Mouse (Mus musculus) 3134 (cell line): ENCODE data around the gene Shld2.

Experiments
- DNase-seq: peaks from one replicate; pipeline ENCODE4 v3.0.0-alpha.2; 2011; ENCODE audit warnings: low spot score; ENCODE audit not compliant: insufficient read length; ENCODE audit errors: extremely low read depth

Gene Shld2

GRCm38 (mm10) chr14:34310234-34310965 lies at the start of gene Shld2, which contains the start of gene Glud1:
Gene Shld2 (minus strand): TSS chr14:34310493.
Gene Glud1 (plus strand): TSS chr14:34310727.
- DNase-seq = peak; percentile 98

- DNase-seq = no peak
These were observed 49.5 kb upstream of the Shld2 start for GRCm38 (mm10) chr14:34359676-34360244.

DNA sequence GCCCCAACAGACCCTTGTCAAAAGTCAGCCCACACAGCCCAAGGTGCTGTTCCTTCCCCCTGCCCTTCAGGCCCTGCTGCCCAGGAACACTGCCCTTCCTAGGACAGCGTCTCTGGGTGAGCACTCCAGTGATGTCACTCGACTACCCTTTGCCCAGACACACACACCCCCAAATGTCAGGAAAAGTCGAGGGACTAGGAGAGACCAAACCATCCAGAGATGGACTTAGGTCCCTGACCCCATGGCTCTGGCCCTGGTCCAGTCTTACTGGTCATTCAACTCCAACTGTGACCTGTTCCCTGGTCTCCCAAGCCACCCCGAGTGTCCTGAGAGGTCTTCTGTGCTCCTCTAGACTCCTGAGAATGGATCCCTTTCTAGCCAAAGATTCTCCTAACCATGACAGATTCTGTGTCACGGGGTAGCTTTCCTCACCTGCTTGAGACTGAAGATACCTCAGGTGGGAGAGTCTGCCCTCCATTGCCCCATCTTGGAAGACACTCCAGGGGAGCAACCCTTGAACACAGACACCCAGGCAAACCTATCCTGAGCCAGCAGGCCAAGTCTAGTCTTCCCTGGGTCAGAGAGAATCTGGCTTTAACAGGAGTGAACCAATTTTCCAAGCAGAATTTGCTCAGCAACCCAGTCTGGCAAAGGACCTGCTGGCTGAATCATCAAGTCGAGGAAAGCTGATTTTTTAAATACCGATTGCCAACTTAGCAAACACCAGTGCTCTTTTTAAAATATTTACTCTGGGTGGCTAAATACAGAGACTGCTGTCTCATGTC lies 47.6 kb upstream of the Shld2 start:
- DNase-seq = no peak

DNA sequence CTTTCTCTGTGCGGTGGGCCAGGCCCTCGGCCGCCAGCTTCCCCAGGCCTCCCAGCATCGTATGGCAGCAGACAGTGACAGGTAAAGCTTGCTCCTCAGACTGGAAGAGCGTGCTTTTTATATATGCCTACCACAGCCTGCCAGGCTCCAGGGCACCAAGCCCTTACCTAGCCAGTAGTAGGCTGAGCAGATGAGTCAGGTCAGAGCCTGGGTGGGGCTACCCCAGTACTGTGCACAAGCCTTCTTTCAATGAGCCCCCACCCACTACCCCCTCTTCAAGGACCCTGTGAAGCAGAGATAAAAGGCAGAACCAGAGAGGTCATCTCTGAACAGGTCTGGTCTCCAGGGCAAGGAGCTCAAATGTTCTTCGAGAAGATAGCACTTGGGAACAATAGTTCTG lies 45.0 kb upstream of the Shld2 start, which contains the start of gene Fam25c:
Fam25c (minus strand) TSS at position 133 of the 400 bp plus-strand sequence.
- no peak for DNase-seq

DNA sequence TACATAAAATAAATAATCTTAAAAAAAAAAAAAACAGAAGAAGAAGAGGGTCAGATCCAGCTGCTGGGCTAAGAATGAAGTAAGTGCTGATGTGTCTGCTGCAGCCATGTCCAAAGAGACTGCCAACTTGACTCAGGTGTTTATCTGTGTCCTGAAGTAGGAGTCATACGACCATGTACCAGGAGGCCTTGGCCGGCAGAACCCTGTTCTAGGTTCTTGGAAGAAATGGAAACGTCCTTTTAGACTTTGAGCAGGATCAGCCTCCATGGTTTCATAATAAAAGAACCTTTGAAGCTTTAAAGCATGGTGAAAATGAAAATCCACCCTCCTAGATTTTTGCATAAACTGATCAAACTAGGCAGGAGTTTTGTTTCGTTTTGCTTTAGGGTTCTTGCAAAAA lies 44.2 kb upstream of the Shld2 start:
- DNase-seq = no peak

GRCm38 (mm10) chr14:34353326-34353725 lies 43.0 kb upstream of the Shld2 start:
- DNase-seq = no peak

DNA sequence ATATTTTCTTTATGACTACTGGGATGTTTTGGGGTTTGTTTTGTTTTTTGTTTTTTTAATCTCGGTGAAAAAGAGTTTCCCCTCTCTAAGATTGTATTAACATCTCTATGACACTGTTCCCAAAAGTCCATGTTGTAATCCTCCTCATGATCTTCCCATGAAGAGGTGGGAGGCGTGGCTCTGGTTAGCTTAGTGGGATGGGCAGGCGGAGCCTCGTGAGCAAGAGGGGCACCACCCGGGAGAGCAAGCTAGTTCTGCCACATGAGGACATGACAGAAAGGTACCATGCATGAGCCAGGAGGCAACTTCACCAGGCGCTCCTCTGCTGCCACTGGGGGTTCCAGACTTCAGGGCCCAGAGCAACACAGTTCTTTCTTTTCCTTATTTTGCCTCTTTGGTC lies 42.2 kb upstream of the Shld2 start:
- DNase-seq = no peak

DNA sequence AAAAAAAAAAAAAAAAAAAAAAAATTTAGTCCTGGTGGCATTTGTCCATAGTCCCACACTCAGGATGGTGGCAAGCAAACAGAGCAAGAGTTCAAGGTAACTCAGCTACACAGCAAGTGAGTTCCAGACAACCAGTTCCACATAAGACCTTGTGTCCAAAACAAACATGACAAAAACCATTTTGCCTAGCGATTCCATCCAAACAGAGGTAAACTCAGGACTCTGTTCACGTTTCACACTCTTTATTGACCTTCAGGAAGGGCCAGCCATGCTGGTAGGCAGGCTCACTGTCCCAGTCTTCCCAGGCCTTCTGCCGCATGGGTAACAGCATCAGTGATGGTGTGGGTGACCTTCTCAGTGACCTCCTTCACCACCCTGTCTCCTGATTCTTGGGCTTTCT lies 41.4 kb upstream of the Shld2 start:
- DNase-seq = no peak

DNA sequence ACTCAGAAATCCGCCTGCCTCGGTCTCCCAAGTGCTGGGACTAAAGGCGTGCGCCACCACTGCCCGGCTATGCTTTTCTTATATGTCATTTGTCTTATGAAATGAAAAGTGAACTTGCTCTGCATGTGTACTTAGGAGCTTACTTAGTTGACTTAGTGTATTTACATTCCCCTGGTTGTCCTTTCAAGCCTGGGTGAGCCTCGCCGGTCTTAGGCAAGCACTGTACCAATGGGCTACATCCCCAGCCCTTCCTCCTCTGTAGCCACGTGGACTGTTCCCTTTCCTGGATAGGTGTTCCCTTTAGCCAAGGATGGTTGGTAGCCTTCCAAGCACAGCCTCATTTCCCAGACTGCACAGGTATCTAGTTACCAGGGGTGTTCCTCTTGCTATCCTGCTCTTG lies 38.7 kb upstream of the Shld2 start:
- DNase-seq = no peak

DNA sequence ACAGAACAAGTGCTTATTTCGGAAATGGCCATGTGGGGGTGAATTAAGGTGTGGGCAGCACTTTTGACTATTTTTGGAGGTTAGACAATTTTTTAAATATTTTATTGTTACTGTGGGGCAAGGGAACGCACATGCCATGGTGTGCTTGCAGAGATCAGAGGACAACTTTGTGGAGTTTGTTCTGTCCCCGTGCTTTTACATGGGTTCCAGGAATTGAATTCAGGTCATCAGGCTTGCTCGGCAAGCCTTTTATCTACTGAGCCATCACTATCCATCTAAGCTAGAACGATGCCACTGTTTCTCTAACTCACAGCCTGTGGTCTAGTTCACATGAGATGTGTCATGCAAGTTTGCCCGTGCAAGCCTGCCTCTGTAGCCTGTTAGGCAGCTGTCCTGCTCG lies 38.0 kb upstream of the Shld2 start:
- DNase-seq = no peak

DNA sequence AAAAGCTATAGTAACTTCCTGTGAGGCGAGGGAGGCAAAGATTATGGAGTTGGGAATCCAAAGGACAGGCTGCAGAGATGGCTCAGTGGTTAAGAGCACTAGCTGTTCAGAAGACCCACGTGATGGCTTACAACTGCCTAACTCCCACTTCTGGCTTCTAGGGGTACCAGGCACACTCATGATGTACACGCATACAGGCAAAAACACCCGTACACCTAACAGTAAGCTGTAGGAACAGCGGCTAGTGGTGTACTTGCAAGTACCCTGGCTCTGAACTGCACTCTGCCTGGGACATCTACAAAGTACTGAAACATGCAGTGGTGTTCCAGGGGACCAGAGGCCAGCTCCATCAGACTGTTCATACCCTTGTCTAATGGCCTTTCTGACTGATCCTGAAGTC lies 36.8 kb upstream of the Shld2 start:
- no peak for DNase-seq

- DNase-seq = no peak
These were observed 35.7 kb upstream of the Shld2 start for GRCm38 (mm10) chr14:34345771-34346566.

- no peak for DNase-seq
These were observed 34.1 kb upstream of the Shld2 start for GRCm38 (mm10) chr14:34344361-34344760.

- DNase-seq = no peak
These were observed 32.8 kb upstream of the Shld2 start for GRCm38 (mm10) chr14:34343078-34343477.

DNA sequence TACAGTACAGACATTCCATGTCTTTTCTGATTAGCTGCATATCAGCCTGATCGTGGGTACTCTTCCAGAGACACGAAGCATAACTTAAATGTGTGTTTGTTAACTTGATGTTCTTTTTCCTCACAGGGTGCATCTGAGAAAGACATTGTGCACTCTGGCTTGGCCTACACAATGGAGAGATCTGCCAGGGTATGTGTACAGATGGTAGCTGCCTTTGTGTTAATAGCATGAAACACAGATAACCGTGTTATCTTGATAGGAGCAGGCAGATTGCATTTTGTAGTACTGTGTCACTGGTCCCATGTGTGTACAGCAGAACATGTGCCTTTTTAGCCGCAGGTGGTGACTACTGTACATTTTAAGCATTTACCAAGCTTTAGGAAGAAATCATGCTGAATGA lies 31.7 kb upstream of the Shld2 start:
- DNase-seq = no peak

DNA sequence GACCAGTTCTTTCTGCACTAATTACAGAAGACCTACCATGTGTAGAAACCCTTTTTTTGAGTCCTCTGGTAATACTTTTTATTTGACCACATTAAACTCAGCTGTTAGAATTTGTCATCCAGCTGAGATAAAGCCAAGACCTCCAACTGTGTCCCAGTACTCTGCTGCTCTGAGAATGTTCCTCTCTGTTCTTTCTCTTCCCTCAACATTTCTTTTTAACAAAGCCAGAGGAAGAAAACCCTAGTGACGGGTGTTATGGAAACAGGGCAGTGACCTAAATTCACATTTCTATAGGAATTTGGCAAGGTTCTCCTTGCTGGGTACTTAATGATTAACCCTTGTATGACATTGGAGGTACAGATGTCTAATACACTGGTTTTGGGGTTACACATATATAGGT lies 29.2 kb upstream of the Shld2 start:
- no peak for DNase-seq

GRCm38 (mm10) chr14:34332476-34332875 lies 22.2 kb upstream of the Shld2 start:
- DNase-seq = no peak

- no peak for DNase-seq
These were observed 21.6 kb upstream of the Shld2 start for GRCm38 (mm10) chr14:34331886-34332285.

DNA sequence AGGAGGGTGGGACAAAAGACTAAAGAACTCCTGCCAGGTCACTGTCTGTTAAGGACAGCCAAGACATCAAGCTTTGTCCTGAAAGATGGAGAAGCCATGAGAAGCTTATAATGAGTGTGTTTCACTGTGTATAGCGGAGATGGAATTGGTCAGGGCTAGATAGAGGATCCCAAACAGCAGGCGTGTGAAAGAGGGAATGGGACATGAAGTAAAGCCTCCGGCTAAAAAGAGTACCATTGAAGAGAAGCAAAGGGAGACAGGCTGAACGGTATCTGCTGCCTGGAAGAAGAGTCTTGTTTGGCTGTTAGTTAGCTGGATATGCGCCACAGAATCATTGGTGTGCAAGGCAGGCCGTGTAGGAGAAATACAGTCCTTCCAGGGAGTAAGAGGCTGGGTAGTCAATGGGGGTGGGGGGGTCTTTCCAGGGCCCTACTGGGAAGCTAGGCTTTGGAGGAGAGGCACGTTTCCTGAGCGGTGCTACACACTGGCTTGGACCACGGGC lies 20.4 kb upstream of the Shld2 start:
- no peak for DNase-seq

DNA sequence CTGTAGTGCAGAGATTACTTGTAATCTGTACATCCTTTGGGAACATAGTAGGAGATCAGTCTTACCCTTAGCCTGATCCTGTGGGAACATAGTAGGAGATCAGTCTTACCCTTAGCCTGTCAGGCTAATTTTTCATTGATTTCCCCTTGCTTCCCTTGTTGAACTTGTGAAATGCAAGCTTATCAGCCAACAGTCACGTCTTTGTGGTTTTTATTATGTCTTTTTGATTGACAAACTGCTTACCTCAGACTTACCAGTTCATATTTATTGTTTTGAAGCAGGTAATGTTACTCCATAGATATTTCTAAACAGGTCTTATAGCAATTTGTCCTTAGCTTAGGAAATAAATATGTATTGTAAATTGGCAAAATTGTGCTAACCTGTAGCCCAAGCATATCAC lies 17.3 kb upstream of the Shld2 start:
- DNase-seq = no peak

DNA sequence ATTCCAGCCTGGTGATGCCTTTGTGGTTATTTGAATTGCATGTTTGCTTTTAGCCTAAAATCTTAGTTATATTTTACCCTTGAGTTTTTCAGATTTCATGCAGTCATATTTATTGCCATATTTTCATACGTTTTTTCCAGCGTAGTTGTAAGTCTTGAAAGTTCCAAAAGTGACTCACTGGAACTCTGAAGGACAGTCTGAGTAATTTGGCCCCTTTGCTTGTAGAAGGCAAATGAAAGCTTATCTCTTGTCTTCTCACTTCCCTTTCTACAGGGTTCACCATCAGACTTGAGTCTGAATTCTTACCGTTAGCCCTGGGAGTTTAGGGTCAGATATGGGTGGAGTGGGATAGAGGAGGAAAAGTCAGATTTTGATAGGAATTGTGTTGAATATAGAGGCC lies 16.3 kb upstream of the Shld2 start:
- no peak for DNase-seq
